Comparison of ENCODE assay signal across 9 mouse cellular contexts in genomic region chr3:108570813-108571212, GRCm38 (mm10). TPM values are rescaled to one million over a fixed set of nuclear protein-coding genes. Genes with fewer than 3 reads are reported as not detected.
A peak's percentile ranks its signal among the peaks of the same experiment; 100 is the strongest.
DNase-seq lines count a peak whose midpoint lies in the region; ATAC-seq and TF ChIP-seq lines count a peak whose summit lies in the region.
"Had no signal": no experiment of that assay in that cellular context is flagged by ENCODE, and none has a peak within 500 bp of the region (broad histone marks: within the 10 kb centered on the region; RNA-seq: fewer than 3 reads in every experiment).

No protein-coding gene starts in this region.

- H3K27ac ChIP-seq in forebrain, embryonic 12.5 days, result no peak overlapping the region
- no peak overlapping the region for H3K27ac ChIP-seq in forebrain, embryonic 11.5 days (ENCODE audit: low read depth, low read length)
- no peak overlapping the region for H3K27ac ChIP-seq in lung, embryonic 14.5 days (ENCODE audit: low read depth)
- no peak overlapping the region for H3K27ac ChIP-seq in intestine, embryonic 14.5 days (ENCODE audit: low read depth)
- no peak overlapping the region for H3K27ac ChIP-seq in midbrain, embryonic 14.5 days (replicated peaks; ENCODE audit: low read depth, low read length)

- no peak for DNase-seq in forebrain, embryonic 11.5 days (ENCODE audit: low spot score)
- no peak for DNase-seq in lung, embryonic 14.5 days
- DNase-seq in lung, postnatal 4 days, result no peak
- DNase-seq in intestine, embryonic 14.5 days (ENCODE audit: low spot score), result no peak
- no peak for DNase-seq in midbrain, embryonic 14.5 days
- no peak for DNase-seq in adrenal gland, adult 18-20 months (ENCODE audit: low spot score in 2 of 2)
- no peak for DNase-seq in cerebellum, adult 9-10 months

- H3K36me3 ChIP-seq in forebrain, embryonic 12.5 days (replicated peaks), result no peaks in the 10 kb centered on the region
- H3K36me3 ChIP-seq in forebrain, embryonic 11.5 days (ENCODE audit: control insufficient read depth, insufficient read depth, low read length), result no peaks in the 10 kb centered on the region
- H3K36me3 ChIP-seq in lung, embryonic 14.5 days (ENCODE audit: insufficient read depth), result no peaks in the 10 kb centered on the region
- no peaks in the 10 kb centered on the region for H3K36me3 ChIP-seq in intestine, embryonic 14.5 days (ENCODE audit: control insufficient read depth, insufficient read depth, low read length)
- no peaks in the 10 kb centered on the region for H3K36me3 ChIP-seq in midbrain, embryonic 14.5 days (ENCODE audit: control insufficient read depth, insufficient read depth, low read length)

- peaks cover 40% of the 10 kb centered on the region for H3K4me1 ChIP-seq in forebrain, embryonic 12.5 days
- H3K4me1 ChIP-seq in forebrain, embryonic 11.5 days (replicated peaks; ENCODE audit: control insufficient read depth, insufficient read depth, low read length), result peaks cover 4% of the 10 kb centered on the region; the same call in 1 of the 2 replicates
- H3K4me1 ChIP-seq in lung, embryonic 14.5 days (ENCODE audit: insufficient read depth), result 0 out of 2 replicates have a peak, but pooled peaks cover 3% of the 10 kb centered on the region
- H3K4me1 ChIP-seq in intestine, embryonic 14.5 days (replicated peaks; ENCODE audit: control insufficient read depth, insufficient read depth, low read length), result peaks cover 8% of the 10 kb centered on the region; the same call in 1 of the 2 replicates
- peaks cover 21% of the 10 kb centered on the region for H3K4me1 ChIP-seq in midbrain, embryonic 14.5 days (ENCODE audit: control insufficient read depth, insufficient read depth, low read length)

- ATAC-seq in forebrain, embryonic 12.5 days (ENCODE audit: low FRiP score), result no peak
- ATAC-seq in forebrain, embryonic 11.5 days (replicated peaks; ENCODE audit: low FRiP score), result no peak
- ATAC-seq in lung, embryonic 14.5 days (ENCODE audit: insufficient read depth), result no peak; the same call in 1 of the 2 replicates
- 0 out of 2 replicates have a peak, but pooled peaks have one; percentile 0 for ATAC-seq in intestine, embryonic 14.5 days (replicated peaks; ENCODE audit: low FRiP score, low TSS enrichment, low read depth)
- ATAC-seq in midbrain, embryonic 14.5 days (ENCODE audit: low FRiP score, low TSS enrichment), result no peak

- no peak for TF ChIP-seq CTCF in lung, embryonic 14.5 days (IDR thresholded peaks at IDR 0.05; ENCODE audit: low read depth)

- H3K4me3 ChIP-seq in forebrain, embryonic 12.5 days (replicated peaks), result peak overlapping the region; percentile 61; the same call in 1 of the 2 replicates
- H3K4me3 ChIP-seq in forebrain, embryonic 11.5 days (ENCODE audit: low read depth, low read length), result no peak overlapping the region
- peak overlapping the region; percentile 58; the same call in 1 of the 2 replicates for H3K4me3 ChIP-seq in lung, embryonic 14.5 days (ENCODE audit: low read depth, low read length)
- H3K4me3 ChIP-seq in intestine, embryonic 14.5 days (ENCODE audit: low read depth, low read length), result peak overlapping the region; percentile 73; the same call in 1 of the 2 replicates
- H3K4me3 ChIP-seq in midbrain, embryonic 14.5 days (replicated peaks; ENCODE audit: low read depth, low read length), result peak overlapping the region; percentile 74

- no peaks in the 10 kb centered on the region for H3K9me3 ChIP-seq in forebrain, embryonic 12.5 days
- H3K9me3 ChIP-seq in forebrain, embryonic 11.5 days (ENCODE audit: control insufficient read depth, low read length), result no peaks in the 10 kb centered on the region
- no peaks in the 10 kb centered on the region for H3K9me3 ChIP-seq in lung, embryonic 14.5 days (ENCODE audit: low read depth, low read length)
- H3K9me3 ChIP-seq in intestine, embryonic 14.5 days (ENCODE audit: control insufficient read depth, low read length), result no peaks in the 10 kb centered on the region
- no peaks in the 10 kb centered on the region for H3K9me3 ChIP-seq in midbrain, embryonic 14.5 days (ENCODE audit: control insufficient read depth, low read length)

- H3K4me2 ChIP-seq in forebrain, embryonic 12.5 days, result peak overlapping the region; percentile 80
- H3K4me2 ChIP-seq in forebrain, embryonic 11.5 days (ENCODE audit: low read depth, low read length, severe bottlenecking), result no peak overlapping the region
- peak overlapping the region; percentile 60 for H3K4me2 ChIP-seq in lung, embryonic 14.5 days
- peak overlapping the region; percentile 47 for H3K4me2 ChIP-seq in intestine, embryonic 14.5 days (ENCODE audit: low read length)
- peak overlapping the region; percentile 72 for H3K4me2 ChIP-seq in midbrain, embryonic 14.5 days (ENCODE audit: low read length)

- H3K27me3 ChIP-seq in forebrain, embryonic 12.5 days, result no peaks in the 10 kb centered on the region
- H3K27me3 ChIP-seq in forebrain, embryonic 11.5 days (ENCODE audit: control insufficient read depth, insufficient read depth, low read length), result no peaks in the 10 kb centered on the region
- no peaks in the 10 kb centered on the region for H3K27me3 ChIP-seq in lung, embryonic 14.5 days (ENCODE audit: insufficient read depth, low read length)
- no peaks in the 10 kb centered on the region for H3K27me3 ChIP-seq in intestine, embryonic 14.5 days (replicated peaks; ENCODE audit: control insufficient read depth, insufficient read depth, low read length)
- H3K27me3 ChIP-seq in midbrain, embryonic 14.5 days (ENCODE audit: control insufficient read depth, insufficient read depth, low read length), result no peaks in the 10 kb centered on the region

- no peak overlapping the region for H3K9ac ChIP-seq in forebrain, embryonic 12.5 days
- H3K9ac ChIP-seq in forebrain, embryonic 11.5 days (ENCODE audit: low read length), result no peak overlapping the region
- no peak overlapping the region for H3K9ac ChIP-seq in lung, embryonic 14.5 days
- no peak overlapping the region for H3K9ac ChIP-seq in intestine, embryonic 14.5 days (ENCODE audit: low read length)
- H3K9ac ChIP-seq in midbrain, embryonic 14.5 days (replicated peaks; ENCODE audit: low read length), result no peak overlapping the region

- WGBS in forebrain, embryonic 12.5 days, result 86% methylated on average over 14 of the region's 14 CpGs
- WGBS in forebrain, embryonic 11.5 days, result 90% methylated on average over 14 of the region's 14 CpGs
- 86% methylated on average over 14 of the region's 14 CpGs for WGBS in lung, embryonic 14.5 days
- 83% methylated on average over 14 of the region's 14 CpGs for WGBS in intestine, embryonic 14.5 days
- 90% methylated on average over 14 of the region's 14 CpGs for WGBS in midbrain, embryonic 14.5 days

RNA-seq across cellular contexts. Expression of gene Taf13, which starts 0.7 kb away (rescaled TPM):
- 55.7 and 58.5 TPM in 2 replicates for polyA plus RNA-seq in forebrain, embryonic 12.5 days (2016; fragmentation: Nextera tagmentation; extraction: Ambion mirVana)
- 55.3 and 63.1 TPM in 2 replicates for polyA plus RNA-seq in forebrain, embryonic 11.5 days (2014; fragmentation: Nextera tagmentation; extraction: Ambion mirVana)
- polyA plus RNA-seq in lung, embryonic 14.5 days (2014; fragmentation: Nextera tagmentation; extraction: Ambion mirVana), result 38.5 and 38.9 TPM in 2 replicates
- polyA plus RNA-seq in intestine, embryonic 14.5 days (2014; fragmentation: Nextera tagmentation; extraction: Ambion mirVana), result 35.9 and 38.1 TPM in 2 replicates
- 63.4 and 63.6 TPM in 2 replicates for polyA plus RNA-seq in midbrain, embryonic 14.5 days (2014; fragmentation: Nextera tagmentation; extraction: Ambion mirVana)
- total RNA-seq in adrenal gland, adult 18-20 months (2021), result 10 to 100 TPM; 29.2 to 30.5 TPM

RNA-seq across cellular contexts. Expression of gene Tmem167b, which starts 8.5 kb away (rescaled TPM):
- 59.4 and 65.8 TPM in 2 replicates for polyA plus RNA-seq in forebrain, embryonic 12.5 days (2016; fragmentation: Nextera tagmentation; extraction: Ambion mirVana)
- 49.4 and 53.3 TPM in 2 replicates for polyA plus RNA-seq in forebrain, embryonic 11.5 days (2014; fragmentation: Nextera tagmentation; extraction: Ambion mirVana)
- polyA plus RNA-seq in lung, embryonic 14.5 days (2014; fragmentation: Nextera tagmentation; extraction: Ambion mirVana), result 41.6 and 43.6 TPM in 2 replicates
- polyA plus RNA-seq in intestine, embryonic 14.5 days (2014; fragmentation: Nextera tagmentation; extraction: Ambion mirVana), result 34.9 and 37.9 TPM in 2 replicates
- polyA plus RNA-seq in midbrain, embryonic 14.5 days (2014; fragmentation: Nextera tagmentation; extraction: Ambion mirVana), result 45.5 and 63.0 TPM in 2 replicates
- total RNA-seq in adrenal gland, adult 18-20 months (2021), result 10 to 100 TPM; 55.7 to 59.4 TPM

RNA-seq across cellular contexts. Expression of gene Wdr47, which starts 20.3 kb away (rescaled TPM):
- 51.1 and 55.9 TPM in 2 replicates for polyA plus RNA-seq in forebrain, embryonic 12.5 days (2016; fragmentation: Nextera tagmentation; extraction: Ambion mirVana)
- 30.1 and 32.2 TPM in 2 replicates for polyA plus RNA-seq in forebrain, embryonic 11.5 days (2014; fragmentation: Nextera tagmentation; extraction: Ambion mirVana)
- 9.2 and 10.7 TPM in 2 replicates for polyA plus RNA-seq in lung, embryonic 14.5 days (2014; fragmentation: Nextera tagmentation; extraction: Ambion mirVana)
- 10.8 and 11.2 TPM in 2 replicates for polyA plus RNA-seq in intestine, embryonic 14.5 days (2014; fragmentation: Nextera tagmentation; extraction: Ambion mirVana)
- polyA plus RNA-seq in midbrain, embryonic 14.5 days (2014; fragmentation: Nextera tagmentation; extraction: Ambion mirVana), result 83.3 and 123 TPM in 2 replicates
- total RNA-seq in adrenal gland, adult 18-20 months (2021), result 10 to 100 TPM in 1 of 2 experiments, 1 to 10 TPM in 1; 8.3 to 11.0 TPM

RNA-seq across cellular contexts. Expression of gene 5330417C22Rik, which starts 34.5 kb away (rescaled TPM):
- 3.7 and 5.9 TPM in 2 replicates for polyA plus RNA-seq in forebrain, embryonic 12.5 days (2016; fragmentation: Nextera tagmentation; extraction: Ambion mirVana)
- polyA plus RNA-seq in forebrain, embryonic 11.5 days (2014; fragmentation: Nextera tagmentation; extraction: Ambion mirVana), result 2.2 and 2.8 TPM in 2 replicates
- polyA plus RNA-seq in lung, embryonic 14.5 days (2014; fragmentation: Nextera tagmentation; extraction: Ambion mirVana), result 9.0 and 13.3 TPM in 2 replicates
- polyA plus RNA-seq in intestine, embryonic 14.5 days (2014; fragmentation: Nextera tagmentation; extraction: Ambion mirVana), result 1.2 and 9.5 TPM in 2 replicates
- polyA plus RNA-seq in midbrain, embryonic 14.5 days (2014; fragmentation: Nextera tagmentation; extraction: Ambion mirVana), result 18.8 and 21.8 TPM in 2 replicates
- total RNA-seq in adrenal gland, adult 18-20 months (2021), result 1 to 10 TPM; 1.8 to 4.0 TPM

RNA-seq across cellular contexts. Expression of gene 1700013F07Rik, which starts 36.9 kb away (rescaled TPM):
- 0.76 and 1.2 TPM in 2 replicates for polyA plus RNA-seq in forebrain, embryonic 12.5 days (2016; fragmentation: Nextera tagmentation; extraction: Ambion mirVana)
- polyA plus RNA-seq in forebrain, embryonic 11.5 days (2014; fragmentation: Nextera tagmentation; extraction: Ambion mirVana), result 0.63 and 0.68 TPM in 2 replicates
- polyA plus RNA-seq in lung, embryonic 14.5 days (2014; fragmentation: Nextera tagmentation; extraction: Ambion mirVana), result 0.28 and 0.68 TPM in 2 replicates
- polyA plus RNA-seq in intestine, embryonic 14.5 days (2014; fragmentation: Nextera tagmentation; extraction: Ambion mirVana), result not detected in 2 replicates
- polyA plus RNA-seq in midbrain, embryonic 14.5 days (2014; fragmentation: Nextera tagmentation; extraction: Ambion mirVana), result 1.6 and 1.9 TPM in 2 replicates
- total RNA-seq in adrenal gland, adult 18-20 months (2021), result not detected
- total RNA-seq: gastrocnemius, postnatal 4 days had no signal
